Mouse (Mus musculus): ENCODE measurements around the gene Ppm1g. TPM values are rescaled to one million over a fixed set of nuclear protein-coding genes. Genes with fewer than 3 reads are reported as not detected.
A peak's percentile ranks its signal among the peaks of the same experiment; 100 is the strongest.
"Not testable (repeated sequence)": the region's sequence is repeated elsewhere in the genome, so short reads cannot be mapped to it uniquely, and the experiment has no call there.

Gene Ppm1g
- polyA plus RNA-seq, 1 experiment = 429 TPM

- Histone ChIP-seq H3K4me3 (ENCODE audit: control insufficient read depth, low read depth, low read length) (no peak overlapping the region; the same call in 1 of the 2 replicates), H3K27me3 (ENCODE audit: control insufficient read depth, insufficient read depth, low read length) (no peaks in the 10 kb centered on the region), H3K27ac (ENCODE audit: control insufficient read depth, insufficient read depth, low read depth, low read length) (no peak overlapping the region), H3K4me1 (ENCODE audit: control insufficient read depth, insufficient read depth, low read length) (no peaks in the 10 kb centered on the region), H3K36me3 (ENCODE audit: control insufficient read depth, insufficient read depth, low read length) (no peaks in the 10 kb centered on the region)
- TF ChIP-seq CTCF (IDR thresholded peaks at IDR 0.05; ENCODE audit: control insufficient read depth, insufficient read depth, insufficient replicate concordance, low read depth, low read length) (no peak), POLR2A (IDR thresholded peaks at IDR 0.05; ENCODE audit: control insufficient read depth, low read depth, low read length) (no peak)
These were observed 1.4 kb downstream of the Ppm1g start for GRCm38 (mm10) chr5:31219070-31219469.

- Histone ChIP-seq H3K4me1 (ENCODE audit: control insufficient read depth, insufficient read depth, low read length) (no peaks in the 10 kb centered on the region), H3K36me3 (ENCODE audit: control insufficient read depth, insufficient read depth, low read length) (no peaks in the 10 kb centered on the region), H3K4me3 (ENCODE audit: control insufficient read depth, low read depth, low read length) (no peak overlapping the region), H3K27ac (ENCODE audit: control insufficient read depth, insufficient read depth, low read depth, low read length) (no peak overlapping the region), H3K27me3 (ENCODE audit: control insufficient read depth, insufficient read depth, low read length) (no peaks in the 10 kb centered on the region)
- TF ChIP-seq POLR2A (IDR thresholded peaks at IDR 0.05; ENCODE audit: control insufficient read depth, low read depth, low read length) = no peak
These were observed 2.2 kb downstream of the Ppm1g start for GRCm38 (mm10) chr5:31218294-31218693.

DNA sequence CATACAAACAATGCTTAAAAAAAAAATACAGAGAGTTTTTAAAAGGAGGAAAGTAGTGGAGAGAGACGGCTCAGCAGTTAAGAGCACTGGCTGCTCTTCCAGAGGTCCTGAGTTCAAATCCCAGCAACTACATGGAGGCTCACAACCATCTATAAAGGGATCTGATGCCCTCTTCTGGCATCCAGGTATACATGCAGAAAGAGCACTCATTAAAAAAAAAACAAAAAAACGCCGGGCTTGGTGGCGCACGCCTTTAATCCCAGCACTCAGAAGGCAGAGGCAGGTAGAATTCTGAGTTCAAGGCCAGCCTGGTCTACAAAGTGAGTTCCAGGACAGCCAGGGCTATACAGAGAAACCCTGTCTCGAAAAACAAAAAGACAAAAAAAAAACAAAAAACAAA, 3.9 kb downstream of the Ppm1g start:
- not testable (repeated sequence) for H3K27ac ChIP-seq (ENCODE audit: control insufficient read depth, insufficient read depth, low read depth, low read length); H3K4me3 ChIP-seq (ENCODE audit: control insufficient read depth, low read depth, low read length); H3K36me3 ChIP-seq (ENCODE audit: control insufficient read depth, insufficient read depth, low read length); H3K27me3 ChIP-seq (ENCODE audit: control insufficient read depth, insufficient read depth, low read length); H3K4me1 ChIP-seq (ENCODE audit: control insufficient read depth, insufficient read depth, low read length)

GRCm38 (mm10) chr5:31204421-31204820, 16.1 kb downstream of the Ppm1g start:
- peaks cover 6% of the 10 kb centered on the region for H3K4me1 ChIP-seq (ENCODE audit: control insufficient read depth, insufficient read depth, low read length)
- no peaks in the 10 kb centered on the region for H3K27me3 ChIP-seq (ENCODE audit: control insufficient read depth, insufficient read depth, low read length)
- no peak for TF ChIP-seq CTCF (IDR thresholded peaks at IDR 0.05; ENCODE audit: control insufficient read depth, insufficient read depth, insufficient replicate concordance, low read depth, low read length)
- TF ChIP-seq POLR2A (IDR thresholded peaks at IDR 0.05; ENCODE audit: control insufficient read depth, low read depth, low read length) = no peak
- no peak overlapping the region for H3K27ac ChIP-seq (ENCODE audit: control insufficient read depth, insufficient read depth, low read depth, low read length)
- H3K36me3 ChIP-seq (ENCODE audit: control insufficient read depth, insufficient read depth, low read length) = peaks cover 5% of the 10 kb centered on the region; the same call in 1 of the 2 replicates
- no peak overlapping the region for H3K4me3 ChIP-seq (ENCODE audit: control insufficient read depth, low read depth, low read length)

DNA sequence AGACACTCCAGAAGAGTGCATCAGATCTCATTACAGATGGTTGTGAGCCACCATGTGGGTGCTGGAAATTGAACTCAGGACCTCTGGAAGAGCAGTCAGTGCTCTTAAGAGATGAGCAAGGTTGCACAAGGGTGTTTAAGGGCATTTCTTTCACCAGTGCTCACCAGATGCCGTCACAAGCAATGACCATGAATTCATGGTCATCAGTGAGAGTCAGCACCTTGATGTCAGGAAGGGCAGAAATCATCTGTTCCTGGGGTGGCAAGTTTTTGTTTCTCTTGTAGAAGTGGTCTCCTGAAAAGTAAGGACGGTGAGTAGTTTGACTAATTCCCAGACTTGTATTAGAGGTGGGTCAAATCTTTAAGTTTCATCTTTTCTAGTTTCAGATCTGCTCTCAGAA, 16.6 kb downstream of the Ppm1g start:
- no peak for TF ChIP-seq CTCF (IDR thresholded peaks at IDR 0.05; ENCODE audit: control insufficient read depth, insufficient read depth, insufficient replicate concordance, low read depth, low read length)
- TF ChIP-seq POLR2A (IDR thresholded peaks at IDR 0.05; ENCODE audit: control insufficient read depth, low read depth, low read length) = no peak
- Histone ChIP-seq H3K4me1 (ENCODE audit: control insufficient read depth, insufficient read depth, low read length) (peaks cover 6% of the 10 kb centered on the region), H3K27me3 (ENCODE audit: control insufficient read depth, insufficient read depth, low read length) (no peaks in the 10 kb centered on the region), H3K4me3 (ENCODE audit: control insufficient read depth, low read depth, low read length) (peak overlapping the region; percentile 45; the same call in 1 of the 2 replicates), H3K27ac (ENCODE audit: control insufficient read depth, insufficient read depth, low read depth, low read length) (no peak overlapping the region), H3K36me3 (ENCODE audit: control insufficient read depth, insufficient read depth, low read length) (peaks cover 5% of the 10 kb centered on the region; the same call in 1 of the 2 replicates)

- Histone ChIP-seq H3K27ac (ENCODE audit: control insufficient read depth, insufficient read depth, low read depth, low read length) (peak overlapping the region; percentile 97), H3K4me1 (ENCODE audit: control insufficient read depth, insufficient read depth, low read length) (peaks cover 6% of the 10 kb centered on the region), H3K36me3 (ENCODE audit: control insufficient read depth, insufficient read depth, low read length) (peaks cover 5% of the 10 kb centered on the region), H3K27me3 (ENCODE audit: control insufficient read depth, insufficient read depth, low read length) (no peaks in the 10 kb centered on the region), H3K4me3 (ENCODE audit: control insufficient read depth, low read depth, low read length) (peak overlapping the region; percentile 95)
- TF ChIP-seq POLR2A (IDR thresholded peaks at IDR 0.05; ENCODE audit: control insufficient read depth, low read depth, low read length) = no peak
- no peak for TF ChIP-seq CTCF (IDR thresholded peaks at IDR 0.05; ENCODE audit: control insufficient read depth, insufficient read depth, insufficient replicate concordance, low read depth, low read length)
These were observed 17.6 kb downstream of the Ppm1g start for GRCm38 (mm10) chr5:31202933-31203332.

DNA sequence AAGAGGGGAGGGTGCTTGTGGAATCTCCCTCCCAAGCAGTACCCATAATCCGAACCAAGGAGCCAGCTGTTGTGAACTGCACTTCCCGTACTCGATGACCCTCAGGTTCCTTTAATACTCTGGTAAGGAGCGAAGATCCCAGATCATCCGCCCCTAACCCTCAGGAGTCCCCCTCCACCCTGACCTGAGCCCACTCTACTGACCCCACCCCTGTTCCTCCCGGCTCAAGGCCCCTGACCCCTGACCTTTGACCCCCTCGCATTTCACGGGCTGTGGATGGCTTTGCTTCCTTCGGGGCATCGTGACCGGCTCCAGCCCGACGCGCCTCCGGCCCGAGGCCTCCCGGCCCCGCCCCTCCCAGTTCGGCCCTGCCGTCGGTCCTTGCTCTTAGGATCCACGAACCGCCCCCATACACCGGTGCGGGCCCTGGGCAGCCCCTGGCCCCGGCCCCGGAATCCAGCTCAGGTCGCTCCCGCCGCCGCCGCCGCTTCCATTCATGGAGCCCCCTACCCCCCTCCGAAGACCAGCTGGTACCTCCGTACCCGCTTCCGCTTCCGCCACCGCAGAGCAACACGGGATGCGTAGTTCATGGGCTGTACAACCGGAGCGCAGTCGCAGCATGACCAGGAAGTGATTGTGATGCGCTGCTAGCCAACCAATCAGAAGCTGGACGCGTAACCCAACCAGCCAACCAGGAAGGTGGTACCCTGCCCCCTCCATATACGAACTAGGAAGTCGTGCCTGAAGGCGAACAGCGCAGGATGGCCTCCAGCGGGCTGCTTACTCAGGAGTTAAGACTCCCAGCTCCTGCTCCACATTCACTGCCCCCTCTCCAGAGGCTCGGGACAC, 18.5 kb downstream of the Ppm1g start, which contains the start of gene Zfp513:
Gene Zfp513 (minus strand): TSS at position 562 of the 849 bp plus-strand sequence.
- Histone ChIP-seq H3K4me3 (ENCODE audit: control insufficient read depth, low read depth, low read length) (peak within 1 kb of the TSS; percentile 95), H3K27me3 (ENCODE audit: control insufficient read depth, insufficient read depth, low read length) (no peaks in the 10 kb centered on the region), H3K27ac (ENCODE audit: control insufficient read depth, insufficient read depth, low read depth, low read length) (peak within 1 kb of the TSS; percentile 97), H3K36me3 (ENCODE audit: control insufficient read depth, insufficient read depth, low read length) (peaks cover 3% of the 10 kb centered on the region), H3K4me1 (ENCODE audit: control insufficient read depth, insufficient read depth, low read length) (peaks cover 6% of the 10 kb centered on the region)
- TF ChIP-seq CTCF (IDR thresholded peaks at IDR 0.05; ENCODE audit: control insufficient read depth, insufficient read depth, insufficient replicate concordance, low read depth, low read length) (peak; percentile 38; the same call in 1 of the 2 replicates), POLR2A (IDR thresholded peaks at IDR 0.05; ENCODE audit: control insufficient read depth, low read depth, low read length) (peak; percentile 93)
